Mouse (Mus musculus): ENCODE measurements around the gene Ndst4. TPM values are rescaled to one million over a fixed set of nuclear protein-coding genes. Genes with fewer than 3 reads are reported as not detected.

Gene Ndst4
- total RNA-seq (2021), result 10 to 100 TPM; 10.8 to 11.0 TPM

DNA sequence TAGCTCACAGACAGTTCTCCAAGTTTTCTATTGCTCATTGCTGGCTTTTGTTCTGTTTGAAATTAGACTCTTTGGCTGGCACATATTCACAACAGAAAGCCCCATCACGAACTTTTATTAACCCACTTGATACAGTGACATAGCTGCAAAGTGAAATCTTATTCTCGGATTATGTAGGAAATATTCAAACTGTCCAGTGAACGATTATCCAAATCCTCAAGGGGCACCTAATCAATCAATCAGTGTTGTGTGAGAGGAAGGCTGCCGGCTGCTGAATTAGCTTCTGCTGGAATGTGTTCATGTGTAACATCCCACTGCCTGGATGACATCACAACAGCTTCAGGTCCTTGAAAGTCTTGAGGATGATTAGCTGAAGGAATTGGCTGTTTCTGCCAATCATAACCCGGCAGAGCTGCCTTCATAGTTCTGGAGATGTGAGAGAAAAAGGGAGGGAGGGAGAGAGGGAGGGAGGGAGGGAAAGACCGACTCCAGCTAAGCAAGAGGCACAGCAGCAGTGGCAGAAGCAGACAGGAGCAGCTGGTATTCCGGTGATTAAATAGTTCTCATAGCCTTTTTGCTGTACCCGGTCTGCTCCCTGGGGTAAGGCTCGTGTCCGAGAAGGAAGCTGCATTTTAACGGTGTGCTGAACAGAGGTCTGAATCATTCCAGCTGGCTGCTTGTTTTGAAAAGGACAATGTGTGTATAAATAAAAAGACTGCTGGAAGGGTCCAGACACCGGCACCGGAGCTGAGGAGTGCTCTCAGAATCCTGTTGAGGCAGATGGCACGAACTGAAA lies at the start of gene Ndst4:
TSS of gene Ndst4 (plus strand) at position 476 of the 796 bp plus-strand sequence.
- intact Hi-C loops (cut with DNase I), result no loop called here
- peak; percentile 23 to 37 for DNase-seq (ENCODE audit: low spot score in 2 of 2)

DNA sequence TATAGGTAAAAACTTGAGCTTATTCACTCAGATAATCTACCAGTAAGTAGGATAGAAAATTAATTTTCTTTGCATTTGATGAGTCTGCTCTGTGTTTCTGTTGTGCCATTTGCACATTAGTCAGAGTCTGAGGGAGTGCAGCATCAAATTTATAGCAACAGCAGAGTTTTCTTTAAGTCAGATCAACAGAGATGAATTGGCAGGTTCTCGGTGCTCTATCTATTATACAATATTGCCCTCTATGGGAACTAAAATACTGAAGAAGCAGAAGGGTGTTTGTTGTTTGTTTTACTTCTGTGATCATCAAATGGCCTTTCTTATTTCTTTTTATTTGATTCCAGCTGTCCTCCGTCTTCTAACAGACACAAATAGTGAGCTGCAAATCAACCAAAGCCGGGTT lies 6.4 kb upstream of the Ndst4 start:
- DNase-seq (ENCODE audit: low spot score in 2 of 2), result peak in 1 of 2 experiments; percentile 14
- intact Hi-C loops (cut with DNase I), result no loop called here

DNA sequence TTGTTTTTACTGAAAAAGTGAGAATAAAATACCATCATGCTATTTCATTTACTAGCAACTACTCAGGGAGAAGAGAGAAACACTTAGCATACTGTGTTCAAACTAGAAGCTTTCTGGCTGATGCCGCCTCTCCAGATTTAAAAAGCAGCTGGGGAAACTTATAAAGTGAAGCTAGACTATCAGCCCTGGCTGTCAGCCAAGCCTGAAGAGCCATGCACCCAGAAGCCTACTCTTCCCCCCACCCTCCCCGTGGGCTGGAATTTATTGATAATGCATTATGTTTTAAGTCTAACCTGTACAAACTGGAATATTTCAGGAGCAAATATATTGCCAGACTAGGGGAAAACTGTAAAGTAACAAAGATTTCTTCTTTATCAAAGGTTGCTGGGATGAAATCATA lies 2.6 kb downstream of the Ndst4 start:
- intact Hi-C loops (cut with DNase I), result no loop called here
- no peak for DNase-seq (ENCODE audit: low spot score in 2 of 2)

DNA sequence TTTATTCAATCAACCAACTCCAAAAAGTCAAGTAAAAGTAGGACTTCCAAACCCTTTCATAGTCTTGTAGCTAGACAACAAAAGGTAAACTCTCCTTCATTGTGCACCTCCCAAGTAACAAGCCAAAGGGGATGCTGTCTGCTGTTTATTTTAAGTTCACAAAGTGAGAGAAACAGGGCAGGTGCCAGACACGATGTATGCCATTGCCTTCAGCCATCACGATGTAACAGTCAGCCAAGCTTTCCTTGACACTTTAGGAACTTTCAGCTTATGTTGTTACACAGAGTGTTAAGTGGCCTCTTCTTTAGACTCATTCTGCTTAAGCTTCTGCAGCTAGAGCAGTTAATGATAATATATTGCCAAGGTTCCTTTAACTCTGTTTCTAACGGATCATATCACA lies 3.1 kb downstream of the Ndst4 start:
- intact Hi-C loops (cut with DNase I), result no loop called here

DNA sequence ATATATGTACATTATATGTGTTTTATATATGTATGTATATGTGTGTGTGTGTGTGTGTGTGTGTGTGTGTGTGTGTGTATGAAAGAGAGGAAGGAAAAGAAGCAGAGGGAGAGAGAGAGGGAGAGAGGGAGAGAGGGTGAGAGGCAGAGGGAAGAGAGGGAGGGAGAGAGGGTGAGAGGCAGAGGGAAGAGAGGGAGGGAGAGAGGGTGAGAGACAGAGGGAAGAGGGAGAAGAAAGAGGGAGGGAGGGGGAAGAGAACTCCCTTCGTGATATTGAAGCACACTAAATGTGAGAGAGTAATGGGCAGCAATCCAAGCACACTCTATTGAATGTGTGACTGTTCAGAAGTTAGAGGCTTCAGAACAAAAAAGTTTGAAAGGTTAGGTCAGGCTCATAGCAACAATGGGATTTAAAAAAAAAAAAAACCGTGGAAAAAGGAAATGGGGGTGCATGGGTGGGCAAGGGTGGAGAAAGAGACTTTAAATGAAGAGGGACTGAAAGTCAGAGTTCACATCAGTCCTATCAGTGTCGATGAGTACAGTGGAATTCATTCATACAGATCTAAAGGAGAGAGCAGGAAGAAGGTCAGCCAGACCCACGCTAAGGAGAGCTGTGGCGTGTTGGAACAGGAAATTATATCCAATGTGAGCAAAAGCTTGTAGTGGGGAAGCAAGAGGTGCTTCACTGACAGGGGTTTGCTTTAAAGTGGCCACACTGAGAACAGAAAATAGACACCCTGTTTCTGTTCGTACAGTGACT lies 63.2 kb downstream of the Ndst4 start:
- intact Hi-C loops (cut with DNase I), result no loop called here
- no peak for DNase-seq (ENCODE audit: low spot score in 2 of 2)

More for the DNA sequence above, 3.1 kb downstream of the Ndst4 start:
- DNase-seq (ENCODE audit: low spot score in 2 of 2), result no peak

DNA sequence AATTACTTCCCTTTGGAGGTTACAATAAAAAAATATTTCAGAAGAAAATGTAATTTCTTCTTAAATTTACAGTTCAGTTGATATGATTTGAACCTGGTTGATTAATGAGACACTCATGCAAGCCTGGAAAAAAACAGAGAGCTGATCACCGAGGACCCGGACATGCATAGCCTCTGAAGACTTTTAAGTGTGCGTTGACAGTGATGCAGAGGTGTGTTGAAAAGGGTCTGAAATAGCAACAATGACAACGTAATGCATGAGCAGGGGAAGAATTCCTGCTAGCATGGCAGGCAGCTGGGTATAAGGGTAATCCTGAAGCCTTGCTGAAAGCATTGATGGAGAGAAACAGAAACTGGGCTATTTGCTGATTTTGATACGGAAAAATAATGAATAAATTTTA lies 106.2 kb downstream of the Ndst4 start:
- DNase-seq (ENCODE audit: low spot score in 2 of 2), result no peak
- intact Hi-C loops (cut with DNase I), result no loop called here

DNA sequence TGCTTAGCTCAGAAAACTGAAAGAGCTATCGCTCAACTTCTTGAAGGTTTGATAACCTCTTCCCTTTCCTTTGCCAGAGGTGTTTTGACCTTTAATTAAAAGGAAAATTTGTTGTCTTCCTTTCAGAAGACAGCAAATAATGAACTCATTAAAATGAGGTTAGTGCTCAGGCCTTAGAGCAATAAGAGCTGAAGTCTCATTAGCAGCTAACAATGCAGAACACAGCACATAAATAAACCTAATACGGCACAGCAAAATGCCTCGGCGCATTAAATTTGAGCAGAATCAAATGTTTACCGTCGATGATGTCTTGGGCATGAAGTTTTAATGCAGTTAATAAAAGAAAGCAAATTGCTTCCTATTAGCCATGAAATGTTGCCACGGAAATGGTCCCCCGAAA lies 129.5 kb downstream of the Ndst4 start:
- intact Hi-C loops (cut with DNase I), result no loop called here
- no peak for DNase-seq (ENCODE audit: low spot score in 2 of 2)

DNA sequence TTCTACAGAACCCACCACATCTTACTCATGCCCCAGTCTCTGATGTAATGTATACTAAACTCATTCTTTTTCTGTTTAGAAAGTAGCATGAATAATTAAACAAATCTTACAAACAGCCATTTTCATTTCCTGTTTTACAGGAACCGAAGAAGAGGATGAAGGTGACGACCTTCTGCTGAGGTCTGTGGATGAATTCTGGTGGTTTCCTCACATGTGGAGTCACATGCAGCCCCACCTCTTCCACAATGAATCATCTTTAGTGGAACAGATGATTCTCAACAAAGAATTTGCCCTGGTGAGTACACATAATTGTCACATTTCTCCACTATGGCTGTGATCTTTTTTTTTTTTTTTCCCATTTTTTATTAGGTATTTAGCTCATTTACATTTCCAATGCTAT lies 166.7 kb downstream of the Ndst4 start:
- DNase-seq (ENCODE audit: low spot score in 2 of 2), result no peak
- intact Hi-C loops (cut with DNase I), result no loop called here

DNA sequence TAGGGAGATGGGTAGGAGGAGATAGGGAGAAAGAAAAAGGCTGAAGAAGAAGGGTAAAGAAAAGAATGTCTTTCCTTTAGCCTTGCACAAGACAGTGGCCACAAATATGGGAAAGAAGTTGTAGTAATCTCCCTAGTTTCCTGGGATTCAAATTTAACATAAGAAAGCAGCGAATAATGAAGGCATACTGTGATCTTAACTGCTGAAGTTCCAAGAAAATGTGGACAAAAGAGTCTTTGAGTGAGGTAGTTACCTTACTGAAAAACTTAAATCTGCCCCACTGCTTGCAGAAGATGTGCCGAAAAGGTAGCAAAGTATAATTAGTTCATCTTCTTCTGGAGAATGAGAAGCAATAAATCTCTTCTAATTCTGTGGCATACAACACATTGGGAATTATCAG lies 228.4 kb downstream of the Ndst4 start:
- intact Hi-C loops (cut with DNase I), result no loop called here
- no peak for DNase-seq (ENCODE audit: low spot score in 2 of 2)

DNA sequence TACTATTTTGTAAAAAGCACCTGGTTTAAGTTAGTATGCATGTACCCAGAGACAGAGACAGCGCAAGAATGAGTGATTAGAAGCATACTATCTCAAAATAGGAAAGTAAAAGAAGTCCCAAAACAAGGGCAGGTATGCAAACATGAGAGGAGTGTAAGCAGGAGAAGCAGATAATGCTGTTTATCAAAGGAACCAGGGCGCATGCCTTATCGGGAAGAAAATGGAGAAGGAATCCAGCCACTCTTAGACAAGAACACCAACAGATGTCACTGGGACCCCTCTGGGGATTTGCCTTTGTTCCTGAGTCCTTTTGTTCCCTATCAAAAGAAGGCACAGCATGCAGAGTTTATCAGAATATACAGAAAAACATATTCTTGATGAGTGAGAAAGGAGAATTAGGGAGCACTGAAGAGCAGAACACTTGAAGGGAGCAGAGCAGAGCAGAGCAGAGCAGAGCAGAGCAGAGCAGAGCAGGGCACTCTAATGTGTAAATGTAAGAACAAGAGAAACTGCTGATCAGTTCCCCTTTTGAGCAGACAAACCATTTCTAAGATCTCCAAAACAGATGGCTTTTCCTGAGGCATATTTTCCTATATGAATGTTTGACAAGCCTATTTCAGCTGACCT lies 251.2 kb downstream of the Ndst4 start:
- intact Hi-C loops (cut with DNase I), result no loop called here
- DNase-seq (ENCODE audit: low spot score in 2 of 2), result no peak

DNA sequence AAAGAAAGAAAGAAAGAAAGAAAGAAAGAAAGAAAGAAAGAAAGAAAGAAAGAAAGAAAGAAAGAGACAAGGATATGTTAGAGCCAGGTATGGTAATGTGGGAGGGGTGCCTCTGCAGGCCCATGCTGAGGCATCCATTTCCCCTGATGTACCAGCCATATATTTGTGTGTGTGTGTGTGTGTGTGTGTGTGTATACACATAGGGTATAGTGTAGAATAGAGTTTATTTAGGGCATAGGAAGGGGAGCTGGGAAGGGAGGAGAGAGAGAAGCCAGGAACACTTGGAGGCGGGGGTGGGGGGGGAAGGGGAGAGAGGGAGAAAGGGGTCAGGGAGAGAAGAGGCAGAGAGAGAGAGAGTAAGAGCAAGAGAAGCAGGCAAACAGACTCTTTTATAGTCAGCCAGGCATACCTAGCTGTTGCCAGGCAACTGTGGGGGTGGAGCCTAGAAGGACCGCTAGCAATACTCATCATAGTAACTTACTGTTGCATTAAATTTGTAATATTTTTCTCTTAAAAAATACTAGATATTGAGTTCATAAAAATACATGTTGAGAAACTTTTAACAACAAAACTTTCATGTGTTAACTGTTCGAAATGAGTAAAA lies 256.3 kb downstream of the Ndst4 start:
- intact Hi-C loops (cut with DNase I), result no loop called here
- no peak for DNase-seq (ENCODE audit: low spot score in 2 of 2)

DNA sequence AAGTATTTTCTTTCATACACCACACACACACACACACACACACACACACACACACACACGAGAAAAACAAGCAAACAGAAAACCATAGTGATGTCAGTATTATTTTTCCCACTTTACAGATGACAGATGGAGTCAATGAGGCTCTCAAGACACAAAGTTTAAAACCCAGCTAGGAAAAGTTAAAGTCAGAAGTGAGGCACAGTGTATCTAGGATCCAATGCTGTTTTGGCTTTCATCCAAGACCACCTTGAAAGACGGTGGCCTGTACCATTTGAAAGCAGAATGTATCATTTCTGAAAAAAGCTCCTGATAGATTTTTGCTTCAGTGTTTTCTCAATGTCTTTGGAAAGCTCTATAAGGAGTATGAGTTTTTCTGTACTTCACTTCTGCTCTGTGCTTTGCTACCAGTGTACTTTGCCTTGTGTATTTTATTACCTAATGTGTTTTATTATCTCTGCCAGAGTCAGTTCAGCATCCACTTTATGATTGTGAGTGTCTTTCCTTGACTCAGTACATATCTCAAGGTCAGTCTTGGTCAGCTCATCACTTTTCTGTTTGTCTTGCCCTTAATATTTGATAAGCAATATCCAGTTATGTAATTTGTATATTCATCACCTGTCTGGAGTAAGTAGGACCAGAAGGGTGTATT lies 257.1 kb downstream of the Ndst4 start:
- intact Hi-C loops (cut with DNase I), result no loop called here
- no peak for DNase-seq (ENCODE audit: low spot score in 2 of 2)

DNA sequence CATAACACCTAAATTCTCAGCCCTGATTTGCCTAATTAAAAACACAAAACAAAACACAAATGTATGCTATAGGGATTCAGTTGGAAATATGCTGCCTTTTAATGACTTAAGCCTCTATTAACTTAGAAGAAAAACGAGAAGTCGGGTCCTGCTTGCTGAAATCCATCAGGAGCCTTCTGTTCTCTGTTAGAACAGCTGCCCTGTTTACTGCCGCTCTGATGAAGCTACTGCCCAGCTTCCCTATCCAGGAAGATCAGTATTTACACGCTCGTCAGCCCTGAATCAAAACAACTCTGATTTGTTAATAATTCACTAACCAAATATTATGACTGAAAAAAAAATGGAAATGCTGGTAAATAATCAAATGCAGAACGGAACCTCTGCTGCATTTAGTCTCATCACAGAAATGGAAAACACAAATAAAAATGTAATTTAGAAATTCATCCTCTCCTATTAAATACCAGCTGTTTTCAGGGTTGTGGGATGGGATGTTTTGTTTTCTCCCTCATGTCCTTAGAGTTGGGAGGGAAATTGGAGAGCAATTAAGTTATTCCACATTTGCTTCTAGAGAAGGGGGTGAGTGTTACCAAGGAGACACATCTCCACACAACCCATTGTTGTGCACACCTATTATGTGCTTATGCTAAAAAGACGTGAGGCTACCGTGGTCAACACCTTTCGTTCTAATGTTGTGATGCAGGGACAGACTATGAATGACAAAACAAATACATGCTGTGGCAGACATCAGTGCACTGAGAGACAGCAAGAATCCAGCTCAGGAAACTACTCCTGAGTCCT lies 270.3 kb downstream of the Ndst4 start:
- intact Hi-C loops (cut with DNase I), result no loop called here
- no peak for DNase-seq (ENCODE audit: low spot score in 2 of 2)

DNA sequence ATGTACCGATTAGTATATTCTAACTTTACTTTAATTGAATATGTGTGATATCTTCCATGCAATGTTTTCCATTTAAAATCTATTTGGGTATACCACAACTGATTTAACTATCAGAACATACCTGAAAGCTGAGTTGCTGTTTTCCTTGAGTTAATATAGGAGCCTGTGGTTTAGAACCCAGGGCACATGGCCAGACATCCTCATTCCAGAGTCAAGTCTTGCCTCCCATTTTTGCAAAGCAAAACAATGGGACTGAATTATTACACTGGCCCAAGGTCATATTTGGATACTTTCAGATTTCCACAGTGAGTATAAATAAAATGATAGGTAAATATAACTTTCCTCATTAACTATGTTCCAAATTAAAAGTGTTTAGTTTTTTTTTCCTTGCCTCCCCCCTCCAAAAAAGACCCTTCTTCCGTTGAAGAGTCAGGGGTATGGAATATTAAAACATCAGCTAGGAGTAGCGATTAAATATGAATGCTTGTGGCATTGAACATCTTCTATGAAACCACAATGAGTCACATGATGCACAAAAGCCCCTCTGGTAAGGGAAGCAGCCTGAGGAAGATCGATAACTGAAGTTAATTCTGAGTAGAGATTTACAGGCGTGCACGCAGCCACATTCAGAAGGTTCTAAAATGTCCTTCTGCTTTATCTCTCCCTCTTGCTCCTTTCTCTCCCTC lies 271.5 kb downstream of the Ndst4 start:
- intact Hi-C loops (cut with DNase I), result no loop called here
- no peak for DNase-seq (ENCODE audit: low spot score in 2 of 2)

DNA sequence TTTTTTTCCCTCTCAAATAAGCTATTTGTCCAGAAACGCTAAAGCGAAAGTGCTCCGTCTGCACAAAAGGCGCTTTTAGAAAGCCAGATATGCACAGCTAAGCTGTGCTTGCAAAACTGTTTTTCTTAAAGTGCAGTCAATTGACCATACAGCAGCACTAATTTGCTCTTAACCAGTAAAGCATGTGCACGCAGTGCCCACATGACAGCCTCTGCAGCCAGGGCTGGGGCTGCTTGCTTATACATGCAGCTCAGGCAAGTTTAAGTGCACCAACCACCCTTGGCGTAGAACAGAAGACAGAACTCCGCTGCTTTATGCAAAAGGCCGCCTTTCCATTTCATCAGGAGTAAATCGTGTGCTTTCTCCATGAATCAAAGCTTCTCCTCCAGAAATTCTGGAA lies 275.0 kb downstream of the Ndst4 start:
- DNase-seq (ENCODE audit: low spot score in 2 of 2), result peak in 1 of 2 experiments; percentile 16
- intact Hi-C loops (cut with DNase I), result no loop called here

DNA sequence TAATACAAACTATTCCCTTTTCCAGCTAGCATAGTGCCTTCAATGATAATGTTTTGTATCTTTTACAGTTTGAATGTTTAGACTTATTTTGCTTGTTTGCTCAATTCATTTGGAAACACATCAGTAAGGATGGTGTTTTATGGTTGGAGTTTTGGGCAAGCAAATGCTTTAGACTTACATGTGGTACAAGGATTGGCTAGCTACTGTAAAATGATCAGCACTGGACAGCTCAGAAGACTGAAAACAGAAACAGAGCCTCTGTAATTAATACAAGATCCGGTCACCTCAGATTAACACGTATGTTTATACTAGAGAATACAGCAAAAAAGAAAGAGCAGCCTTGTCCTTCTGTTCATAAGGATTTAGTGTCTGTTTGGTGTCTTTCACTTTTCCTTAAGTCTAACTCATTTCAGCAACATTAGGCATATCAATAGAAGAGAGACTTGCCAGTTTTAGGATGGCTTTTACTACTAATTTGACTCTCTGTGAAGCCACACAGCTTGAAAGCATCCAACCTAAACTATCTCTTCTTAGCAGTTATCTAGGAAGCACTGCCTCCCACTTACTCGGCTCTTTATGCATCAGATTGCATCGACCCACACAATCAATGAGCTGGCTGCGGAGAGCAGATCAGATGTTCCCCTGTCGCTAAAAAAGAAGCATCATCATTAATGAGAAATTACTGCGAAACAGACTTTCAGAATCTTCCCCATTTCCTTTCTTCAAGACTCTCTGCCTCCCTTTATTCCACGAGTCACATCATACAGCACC lies 279.8 kb downstream of the Ndst4 start:
- no peak for DNase-seq (ENCODE audit: low spot score in 2 of 2)
- intact Hi-C loops (cut with DNase I), result no loop called here

DNA sequence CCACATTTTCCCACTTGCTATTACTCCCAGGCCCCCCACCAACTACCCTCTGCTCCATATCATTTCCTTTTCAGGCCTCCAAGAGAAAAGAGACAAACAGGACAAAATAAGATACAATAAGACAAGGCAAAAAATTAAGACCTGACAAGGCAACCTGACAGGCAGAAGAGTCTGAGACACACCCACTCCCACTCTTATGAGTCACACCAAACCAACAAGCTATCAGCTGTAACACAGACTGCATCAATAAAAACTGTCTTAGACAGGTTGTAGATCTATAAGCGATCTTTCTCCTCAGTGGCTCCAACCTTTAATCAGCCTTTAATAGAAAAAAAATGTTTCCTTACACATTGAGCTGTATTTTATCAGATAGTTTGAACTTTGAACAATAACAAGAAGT lies 280.7 kb downstream of the Ndst4 start:
- intact Hi-C loops (cut with DNase I), result no loop called here
- DNase-seq (ENCODE audit: low spot score in 2 of 2), result no peak

DNA sequence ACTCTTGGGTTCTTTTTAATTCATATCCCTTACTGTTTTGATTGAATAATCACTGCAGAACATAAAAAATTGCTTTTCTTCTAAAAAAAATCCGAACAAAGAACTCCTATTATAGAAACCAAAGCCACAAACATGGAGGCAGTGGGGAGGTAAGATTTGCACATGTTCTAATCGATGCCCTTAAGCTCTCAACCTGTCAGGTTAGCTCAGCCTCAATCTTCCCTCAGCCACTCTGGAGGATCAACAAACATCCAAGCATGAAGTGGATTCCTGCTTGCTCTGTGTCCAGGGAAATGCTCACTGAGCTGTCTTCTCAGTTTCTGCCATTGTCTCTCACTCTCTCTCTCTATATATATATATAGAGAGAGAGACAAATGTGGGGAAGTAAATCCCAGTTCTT lies 283.7 kb downstream of the Ndst4 start:
- DNase-seq (ENCODE audit: low spot score in 2 of 2), result no peak
- intact Hi-C loops (cut with DNase I), result no loop called here

All from left cerebral cortex, postnatal 25 days (tissue).